Mouse (Mus musculus) bone marrow, adult 2 months (tissue): ENCODE data around the gene Gm9803.

Source experiments
- CTCF ChIP-seq: fragments of 200-500 bp; IDR thresholded peaks from 2 replicates; pipeline ENCODE4 v1.5.1; 2011; ENCODE audit warnings: low read length, control low read depth; ENCODE audit not compliant: control insufficient read depth, insufficient read depth
- POLR2A ChIP-seq: fragments of 200-500 bp; IDR thresholded peaks from 2 replicates; pipeline ENCODE4 v1.6.1; 2011; ENCODE audit warnings: low read depth, mild to moderate bottlenecking, control low read depth, low read length, borderline replicate concordance; ENCODE audit not compliant: control insufficient read depth

DNA sequence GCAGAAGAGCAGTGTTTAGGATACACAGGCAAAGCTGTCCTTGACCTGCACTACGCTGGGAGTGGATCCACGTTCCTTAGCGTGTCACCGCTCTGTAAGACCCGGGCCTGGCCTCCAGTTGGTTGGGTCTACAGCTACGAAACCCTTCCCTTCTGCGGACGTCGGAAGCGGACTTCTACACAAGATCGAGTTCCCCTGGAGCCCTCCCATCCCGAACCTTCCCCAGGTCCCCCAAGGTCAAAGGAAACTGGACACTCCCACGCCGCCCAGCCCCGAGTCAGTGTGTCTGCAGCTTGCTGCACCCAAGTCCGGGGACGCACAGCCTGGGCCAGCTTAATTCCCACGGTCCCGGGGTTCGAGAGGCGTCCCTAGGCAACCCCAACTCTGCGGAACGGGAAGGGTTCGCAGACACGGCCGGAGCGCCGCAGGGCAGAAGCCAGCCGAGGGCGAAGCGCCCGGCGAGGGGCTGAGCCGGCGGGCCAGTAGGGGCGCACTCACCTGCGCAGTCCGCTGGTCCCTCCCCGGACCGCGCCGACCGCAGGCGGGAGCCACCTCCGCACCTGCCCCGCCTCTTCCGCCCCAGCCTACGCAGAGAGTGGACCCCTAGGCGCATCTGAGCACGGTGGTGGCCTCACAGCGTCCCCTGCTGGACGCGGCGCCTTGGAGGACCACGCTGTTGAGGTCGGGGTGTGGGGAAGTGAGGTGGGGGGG, 16.7 kb downstream of the Gm9803 start, which contains the start of gene 1700021F05Rik:
- peak; percentile 64; the same call in 1 of the 2 replicates for TF ChIP-seq POLR2A
- peak; percentile 96 for TF ChIP-seq CTCF
